Mouse (Mus musculus) adrenal gland (tissue): ENCODE measurements around the gene Slc16a13.
"Not testable (repeated sequence)": the region's sequence is repeated elsewhere in the genome, so short reads cannot be mapped to it uniquely, and the experiment has no call there.

ENCODE experiments used
- intact Hi-C: fragments of 180-260 bp; cut with DNase I; formaldehyde crosslinking; loops from one replicate; pipeline ENCODE4 v1.15.1; 2025
- microRNA-seq, 2 experiments: library from miRNA; unstranded; fragments of <30 nt; microRNA quantifications; one replicate each; pipeline ENCODE4; 2019

Slc16a13 gene

DNA sequence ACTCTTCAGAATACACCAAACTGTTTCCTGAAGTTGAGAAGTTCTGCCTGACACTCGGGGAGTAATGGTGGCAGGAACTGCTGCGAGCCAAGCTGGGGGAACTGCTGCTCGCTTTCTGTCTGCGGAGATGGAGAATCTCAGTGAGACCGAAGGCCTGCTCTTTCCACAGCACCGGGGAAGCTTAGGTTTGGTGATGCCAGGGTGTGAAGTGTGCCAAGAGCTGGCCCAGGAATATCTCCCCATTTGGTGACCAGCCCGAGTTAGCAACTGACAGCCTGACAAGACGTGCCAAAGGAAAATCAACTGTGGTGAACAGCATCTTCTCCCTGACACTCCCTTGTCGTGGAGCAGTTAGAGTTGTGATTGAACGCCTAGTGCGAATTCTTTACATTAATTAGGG lies 42.6 kb downstream of the Slc16a13 start:
- intact Hi-C loops = loop anchor here (1.0 to 5.0 kb wide), 3 partner anchors 34 to 121 kb away; partner anchors contain the start of gene Slc16a11

DNA sequence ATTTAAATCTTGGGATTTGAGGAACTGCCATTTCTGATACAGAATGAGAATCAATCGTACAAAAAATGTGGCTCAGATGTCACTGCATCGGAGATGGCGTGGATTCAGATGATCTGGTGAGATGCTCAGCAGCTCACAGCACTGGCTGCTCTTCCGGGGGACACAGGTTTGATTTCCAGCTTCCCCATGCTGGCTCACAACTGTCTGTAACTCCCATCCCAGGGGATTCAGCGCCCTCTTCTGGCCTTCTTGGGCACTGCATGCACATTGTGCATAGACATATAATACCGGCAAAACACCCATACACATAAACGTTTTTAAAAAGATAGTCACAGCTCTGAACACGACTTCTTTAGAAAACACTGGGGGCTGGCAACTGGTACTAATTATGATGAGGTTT lies 43.2 kb downstream of the Slc16a13 start:
- intact Hi-C loops = loop anchor here (1.0 to 5.0 kb wide), 3 partner anchors 35 to 120 kb away; partner anchors contain the start of gene Slc16a11

DNA sequence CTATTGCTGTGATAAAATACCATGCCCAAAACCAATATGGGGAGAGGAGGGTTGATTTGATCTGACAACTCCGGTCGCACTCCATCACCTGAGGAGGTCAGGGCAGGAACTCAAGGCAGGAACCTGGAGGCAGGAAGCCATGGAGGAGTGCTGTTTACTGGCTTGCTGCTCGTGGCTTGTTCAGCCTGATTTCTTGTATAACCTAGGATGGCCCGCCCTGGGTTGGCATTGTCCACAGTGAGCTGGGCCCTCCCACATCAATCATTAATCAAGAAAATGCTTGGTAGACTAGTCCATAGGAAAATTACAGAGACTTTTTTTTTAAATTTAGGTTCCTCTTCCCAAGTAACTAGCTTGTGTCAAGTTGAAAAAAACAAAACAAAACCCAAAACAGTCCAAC lies 46.4 kb downstream of the Slc16a13 start:
- intact Hi-C loops = no loop called here

DNA sequence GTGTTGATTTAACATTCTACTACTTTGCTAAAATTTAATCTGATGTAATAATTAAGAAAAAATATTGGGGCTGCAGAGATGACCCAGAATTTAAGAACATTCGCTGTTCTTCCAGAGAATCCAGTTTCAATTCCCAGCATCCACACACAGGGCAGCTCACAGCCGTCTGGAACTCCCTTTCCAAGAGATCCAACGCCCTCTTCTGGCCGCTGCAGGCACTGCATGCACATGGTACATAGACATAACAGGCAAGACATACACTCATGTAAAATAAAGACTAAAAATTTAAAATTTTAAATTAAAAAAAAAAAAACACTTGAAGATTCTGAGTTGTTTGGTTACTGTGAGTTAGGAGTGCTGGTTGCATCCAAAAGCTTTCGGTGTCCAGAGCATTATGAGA lies 48.6 kb downstream of the Slc16a13 start:
- intact Hi-C loops = no loop called here

DNA sequence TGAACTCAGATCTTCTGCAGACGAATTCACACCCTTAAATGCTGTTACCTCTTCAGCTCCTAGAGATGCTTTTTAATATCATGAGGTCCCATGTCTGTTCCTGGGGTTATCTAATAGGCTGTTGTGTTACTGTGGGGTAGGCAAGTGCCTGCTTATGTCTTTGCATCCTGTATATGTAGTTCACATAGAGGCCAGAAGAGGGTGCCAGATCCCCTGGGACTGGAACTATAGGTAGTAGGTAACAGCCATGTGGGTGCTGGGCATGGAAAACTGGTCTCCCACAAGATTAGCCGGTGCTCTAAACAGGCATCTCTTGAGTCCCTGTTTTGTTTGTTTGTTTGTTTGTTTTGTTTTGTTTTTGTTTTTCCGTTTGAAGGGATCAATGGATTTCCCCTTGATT lies 49.0 kb downstream of the Slc16a13 start:
- intact Hi-C loops = no loop called here

DNA sequence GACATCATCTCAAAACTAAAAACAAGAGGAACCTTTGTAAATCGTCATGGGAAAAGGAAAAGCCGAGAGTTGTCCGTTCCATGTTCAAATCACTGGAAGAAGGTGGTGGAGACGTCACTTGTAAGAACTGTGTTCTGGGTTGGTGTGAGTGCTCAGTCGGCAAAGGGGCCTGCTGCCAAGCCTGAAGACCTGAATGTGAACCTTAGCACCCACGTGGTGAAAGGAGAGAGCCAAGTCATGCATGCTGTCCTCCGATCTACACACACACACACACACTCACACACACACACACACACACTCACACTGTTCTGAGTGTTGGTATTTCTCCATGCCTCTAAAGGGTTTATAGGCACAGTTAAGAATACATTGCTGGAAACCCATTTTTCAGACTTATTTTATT lies 49.7 kb downstream of the Slc16a13 start:
- intact Hi-C loops = no loop called here

DNA sequence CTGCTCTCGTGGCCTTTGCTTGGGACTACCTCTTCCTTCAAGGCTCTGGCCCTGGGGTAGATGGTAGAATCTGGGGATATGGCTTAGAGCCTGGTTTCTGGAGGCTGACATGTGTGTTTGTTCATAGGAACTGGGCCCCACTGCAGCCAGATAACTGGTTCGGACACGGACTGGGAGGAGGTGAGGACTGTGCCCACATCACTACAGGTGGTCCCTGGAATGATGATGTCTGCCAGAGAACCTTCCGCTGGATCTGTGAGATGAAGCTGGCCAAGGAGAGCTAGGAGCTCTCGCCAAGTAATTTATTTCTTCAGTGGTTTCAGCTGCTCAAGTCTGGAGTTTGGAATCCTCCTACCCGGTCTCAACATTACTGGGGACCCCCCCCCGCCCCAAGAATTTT lies 50.6 kb downstream of the Slc16a13 start:
- intact Hi-C loops = no loop called here

DNA sequence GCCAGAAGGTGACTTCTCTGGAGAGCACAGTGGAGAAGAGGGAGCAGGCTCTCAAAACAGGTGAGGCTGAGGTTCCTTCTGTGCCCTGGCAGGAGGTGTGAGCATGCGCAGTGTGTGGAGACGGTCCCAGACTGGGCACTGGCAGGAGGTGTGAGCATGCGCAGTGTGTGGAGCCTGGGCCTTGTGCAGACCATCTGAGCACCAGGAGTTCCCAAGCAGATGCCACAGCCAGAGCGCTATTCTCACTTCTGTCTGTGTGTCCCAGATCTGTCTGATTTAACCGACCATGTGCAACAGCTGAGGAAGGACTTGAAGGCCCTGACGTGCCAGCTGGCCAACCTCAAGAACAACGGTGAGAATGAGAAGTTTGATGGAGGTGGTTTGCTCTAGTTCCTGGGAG lies 51.4 kb downstream of the Slc16a13 start:
- intact Hi-C loops = not testable (repeated sequence)

DNA sequence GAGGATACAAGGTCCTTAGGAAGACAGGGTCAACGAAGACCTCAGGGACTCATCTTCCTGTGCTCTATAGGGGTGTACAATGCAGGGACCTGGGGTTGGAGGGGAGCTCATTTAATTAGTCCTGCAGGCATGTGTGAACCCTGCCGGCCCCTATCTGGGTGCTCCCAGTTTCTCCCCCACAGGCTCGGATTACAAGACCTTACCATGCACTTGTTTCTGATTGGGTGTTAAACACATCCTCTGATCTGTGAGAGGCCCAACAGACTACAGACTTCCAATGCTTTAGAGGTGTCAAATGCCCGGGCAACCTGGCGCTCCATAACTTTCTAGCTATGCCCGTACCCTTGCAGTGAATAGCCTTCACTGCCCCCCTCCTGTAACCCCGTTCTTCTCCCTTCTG lies 52.7 kb downstream of the Slc16a13 start:
- intact Hi-C loops = no loop called here

Small RNA genes lying within 50 kb of the gene (microRNA-seq; reads per million reads assigned to microRNA genes)
- gene Mir195a (1,311 to 1,661 reads per million in 2 experiments), gene Mir497 (0 reads per million in 2 experiments), gene Mir497b (0 reads per million in 2 experiments)
